Mouse (Mus musculus) hindbrain, postnatal 0 days (tissue): ENCODE measurements at regions not wholly inside any gene's neighbourhood (a gene's known extent, or its start where the extent isn't known, plus 50 kb on each side); places are given as distances from the start of the nearest gene placed in this dataset.
A peak's percentile ranks its signal among the peaks of the same experiment; 100 is the strongest.

ENCODE experiments used
- ATAC-seq: fragments of 200-750 bp; cut with Nextera tagmentation; 2 replicates; pipeline ENCODE4 v1.8.0; 2017; ENCODE audit warnings: mild to moderate bottlenecking, moderate TSS enrichment, moderate library complexity
- DNase-seq: peaks from one replicate; pipeline ENCODE4 v3.0.0-alpha.2; 2015; ENCODE audit warnings: low spot score
- H3K27ac ChIP-seq: fragments of 300-500 bp; sonication (generic); 2 replicates; pipeline ENCODE4 v1.5.1; 2014; ENCODE audit warnings: mild to moderate bottlenecking
- H3K27me3 ChIP-seq: fragments of 300-500 bp; sonication (generic); 2 replicates; pipeline ENCODE4 v1.6.1; 2014; ENCODE audit warnings: low read length, mixed read lengths; ENCODE audit not compliant: insufficient read depth
- H3K36me3 ChIP-seq: fragments of 300-500 bp; sonication (generic); 2 replicates; pipeline ENCODE4 v1.6.1; 2014; ENCODE audit warnings: low read length, mixed read lengths; ENCODE audit not compliant: insufficient read depth
- H3K4me1 ChIP-seq: fragments of 300-500 bp; sonication (generic); 2 replicates; pipeline ENCODE4 v1.6.1; 2014; ENCODE audit warnings: antibody characterized with exemption, low read length, mixed read lengths; ENCODE audit not compliant: insufficient read depth
- H3K4me2 ChIP-seq: fragments of 300-500 bp; sonication (generic); 2 replicates; pipeline ENCODE4 v1.6.1; 2014; ENCODE audit warnings: low read depth, mild to moderate bottlenecking, low read length, moderate library complexity, mixed read lengths
- H3K4me3 ChIP-seq: fragments of 300-500 bp; sonication (generic); 2 replicates; pipeline ENCODE4 v1.5.1; 2014; ENCODE audit warnings: low read length
- H3K9ac ChIP-seq: fragments of 300-500 bp; sonication (generic); replicated peaks from 2 replicates; pipeline ENCODE4 v1.6.1; 2014; ENCODE audit warnings: mild to moderate bottlenecking, low read length, moderate library complexity, mixed read lengths
- H3K9me3 ChIP-seq: fragments of 300-500 bp; sonication (generic); 2 replicates; pipeline ENCODE4 v1.6.1; 2016; ENCODE audit warnings: low read length, mixed read lengths
- CTCF ChIP-seq: IDR thresholded peaks from 2 replicates; pipeline ENCODE4 v1.5.1; 2016; ENCODE audit warnings: antibody characterized with exemption, control low read depth, low read depth
- WGBS: fragments of 180-500 bp; shearing (Covaris S2); extraction: QIAGEN DNeasy Blood & Tissue Kit; methylation state at CpG from one replicate; pipeline ENCODE4 v1.1.7; 2014; 5-methylcytosine and 5-hydroxymethylcytosine counted together

- no peak for ATAC-seq
- Histone ChIP-seq H3K9ac (no peak overlapping the region), H3K4me3 (no peak overlapping the region), H3K9me3 (no peaks in the 10 kb centered on the region), H3K27ac (no peak overlapping the region), H3K4me2 (no peak overlapping the region), H3K36me3 (no peaks in the 10 kb centered on the region), H3K4me1 (no peaks in the 10 kb centered on the region), H3K27me3 (no peaks in the 10 kb centered on the region)
- WGBS: 71% methylated on average over 5 of the region's 5 CpGs
- no peak for DNase-seq
- no peak for TF ChIP-seq CTCF
Observed at GRCm38 (mm10) chr3:151124131-151124530, 313.6 kb upstream of the Adgrl4 start.

GRCm38 (mm10) chr3:151146889-151147288, 290.8 kb upstream of the Adgrl4 start:
- ATAC-seq: no peak
- WGBS: 96% methylated on average over 2 of the region's 2 CpGs
- H3K27ac ChIP-seq: no peak overlapping the region
- H3K4me3 ChIP-seq: no peak overlapping the region
- no peaks in the 10 kb centered on the region for H3K9me3 ChIP-seq
- no peak overlapping the region for H3K4me2 ChIP-seq
- TF ChIP-seq CTCF: no peak
- DNase-seq: no peak
- no peaks in the 10 kb centered on the region for H3K27me3 ChIP-seq
- no peak overlapping the region for H3K9ac ChIP-seq
- no peaks in the 10 kb centered on the region for H3K36me3 ChIP-seq
- H3K4me1 ChIP-seq: no peaks in the 10 kb centered on the region

GRCm38 (mm10) chr3:151153340-151153739, 284.3 kb upstream of the Adgrl4 start:
- Histone ChIP-seq H3K9me3 (no peaks in the 10 kb centered on the region), H3K4me1 (no peaks in the 10 kb centered on the region), H3K4me3 (no peak overlapping the region), H3K36me3 (no peaks in the 10 kb centered on the region), H3K9ac (no peak overlapping the region), H3K27ac (no peak overlapping the region), H3K4me2 (no peak overlapping the region), H3K27me3 (no peaks in the 10 kb centered on the region)
- WGBS: 35% methylated on average over 4 of the region's 4 CpGs
- ATAC-seq: no peak
- peak; percentile 34 for DNase-seq
- TF ChIP-seq CTCF: no peak

GRCm38 (mm10) chr3:151160516-151160915, 277.2 kb upstream of the Adgrl4 start:
- no peak for DNase-seq
- Histone ChIP-seq H3K9ac (no peak overlapping the region), H3K9me3 (no peaks in the 10 kb centered on the region), H3K36me3 (no peaks in the 10 kb centered on the region), H3K4me2 (no peak overlapping the region), H3K27me3 (no peaks in the 10 kb centered on the region), H3K4me3 (no peak overlapping the region), H3K4me1 (no peaks in the 10 kb centered on the region), H3K27ac (no peak overlapping the region)
- WGBS: 73% methylated on average over 1 of the region's 1 CpGs
- no peak for TF ChIP-seq CTCF
- no peak for ATAC-seq

- Histone ChIP-seq H3K4me1 (no peaks in the 10 kb centered on the region), H3K4me3 (no peak overlapping the region), H3K27me3 (no peaks in the 10 kb centered on the region), H3K9me3 (no peaks in the 10 kb centered on the region), H3K9ac (no peak overlapping the region), H3K4me2 (no peak overlapping the region), H3K36me3 (no peaks in the 10 kb centered on the region), H3K27ac (no peak overlapping the region)
- 74% methylated on average over 2 of the region's 2 CpGs for WGBS
- TF ChIP-seq CTCF: no peak
- no peak for DNase-seq
- no peak for ATAC-seq
Observed at GRCm38 (mm10) chr3:151182132-151182531, 255.6 kb upstream of the Adgrl4 start.

GRCm38 (mm10) chr3:151192092-151192491, 245.6 kb upstream of the Adgrl4 start:
- WGBS: 81% methylated on average over 2 of the region's 2 CpGs
- TF ChIP-seq CTCF: no peak
- no peak overlapping the region for H3K4me3 ChIP-seq
- H3K27ac ChIP-seq: no peak overlapping the region
- no peaks in the 10 kb centered on the region for H3K9me3 ChIP-seq
- no peaks in the 10 kb centered on the region for H3K36me3 ChIP-seq
- DNase-seq (no peak), ATAC-seq (no peak)
- no peak overlapping the region for H3K9ac ChIP-seq
- no peaks in the 10 kb centered on the region for H3K27me3 ChIP-seq
- H3K4me1 ChIP-seq: no peaks in the 10 kb centered on the region
- no peak overlapping the region for H3K4me2 ChIP-seq

GRCm38 (mm10) chr3:151210978-151211377, 226.7 kb upstream of the Adgrl4 start:
- WGBS: 93% methylated on average over 4 of the region's 4 CpGs
- no peaks in the 10 kb centered on the region for H3K27me3 ChIP-seq
- no peak for ATAC-seq

More at GRCm38 (mm10) chr3:151210978-151211377, 226.7 kb upstream of the Adgrl4 start:
- Histone ChIP-seq H3K9ac (no peak overlapping the region), H3K4me3 (no peak overlapping the region), H3K4me2 (no peak overlapping the region), H3K27ac (no peak overlapping the region), H3K9me3 (no peaks in the 10 kb centered on the region), H3K4me1 (no peaks in the 10 kb centered on the region), H3K36me3 (no peaks in the 10 kb centered on the region)
- TF ChIP-seq CTCF: no peak
- no peak for DNase-seq
